Mouse (Mus musculus) C2C12 (cell line): ENCODE results near the gene Mtmr2.

ENCODE experiments used
- CEBPB ChIP-seq: IDR thresholded peaks from one replicate; pipeline ENCODE4 v1.6.1; 2011; ENCODE audit warnings: low read depth, mild to moderate bottlenecking, control low read depth, moderate library complexity
- CTCF ChIP-seq: IDR thresholded peaks from one replicate; pipeline ENCODE4 v1.5.1; 2011; ENCODE audit not compliant: control insufficient read depth, insufficient read depth, insufficient read length
- FOSL1 ChIP-seq: IDR thresholded peaks from one replicate; pipeline ENCODE4 v1.8.0; 2011; ENCODE audit warnings: mild to moderate bottlenecking, low read length; ENCODE audit not compliant: poor library complexity, insufficient read depth, severe bottlenecking
- MYOD1 ChIP-seq: IDR thresholded peaks from one replicate; pipeline ENCODE4 v1.6.1; 2011; ENCODE audit warnings: low read depth; ENCODE audit not compliant: control insufficient read depth, insufficient read length
- MYOG ChIP-seq: IDR thresholded peaks from one replicate; pipeline ENCODE4 v1.6.1; 2011; ENCODE audit not compliant: control insufficient read depth, insufficient read length; ENCODE audit errors: extremely low read depth
- USF1 ChIP-seq: IDR thresholded peaks from one replicate; pipeline ENCODE4 v1.6.1; 2011; ENCODE audit warnings: low read depth, mild to moderate bottlenecking, control low read depth, moderate library complexity

DNA sequence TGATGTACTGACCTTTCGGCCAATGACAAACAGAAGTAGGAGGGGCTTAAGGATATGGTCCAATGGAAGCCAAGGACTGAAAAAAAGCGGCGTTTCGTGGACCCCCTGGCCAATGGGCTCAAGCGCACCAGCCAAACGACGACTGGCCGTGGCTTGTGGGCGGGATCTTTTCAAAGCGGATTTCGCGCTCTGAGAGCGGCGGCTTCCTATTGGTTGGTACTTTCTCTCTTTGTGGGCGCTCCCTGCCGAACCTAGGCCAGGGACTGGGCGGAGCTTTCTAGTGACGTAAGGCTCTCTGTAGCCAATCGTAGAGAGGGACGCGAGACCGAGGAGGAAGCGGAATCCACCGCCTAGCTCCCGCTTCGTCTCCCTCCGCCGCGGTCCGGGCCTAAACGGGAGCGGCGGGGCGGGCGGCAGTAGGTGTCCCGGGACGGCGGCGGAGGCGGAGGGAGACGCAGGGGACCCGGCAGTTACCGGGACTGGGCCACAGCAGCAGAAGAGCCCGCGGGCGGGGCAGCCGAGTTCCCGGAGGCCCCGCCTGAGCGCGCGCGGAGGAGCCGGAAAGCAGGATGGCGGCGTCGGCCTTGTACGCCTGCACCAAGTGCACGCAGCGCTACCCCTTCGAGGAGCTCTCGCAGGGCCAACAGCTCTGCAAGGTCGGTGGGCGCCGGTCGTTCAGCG, 79.3 kb downstream of the Mtmr2 start, which contains the start of gene Fam76b:
- no peak for TF ChIP-seq CTCF
- no peak for TF ChIP-seq USF1
- TF ChIP-seq MYOG = no peak
- TF ChIP-seq CEBPB = no peak
- TF ChIP-seq FOSL1 = no peak
- no peak for TF ChIP-seq MYOD1
